Mouse (Mus musculus): ENCODE data around the gene Cplane1. TPM values are rescaled to one million over a fixed set of nuclear protein-coding genes. Genes with fewer than 3 reads are reported as not detected.

Gene Cplane1
- polyA plus RNA-seq, 1 experiment from 2014 or later: 7.0 TPM

Other genes starting within 250 kb of the Cplane1 start
- gene Wdr70, start 69.9 kb upstream of the Cplane1 start, polyA plus RNA-seq (2015; fragmentation: Nextera tagmentation; extraction: Ambion mirVana): 52.5 and 53.8 TPM in 2 replicates
- 17.9 and 18.5 TPM in 2 replicates for gene Nup155, start 59.8 kb upstream of the Cplane1 start, polyA plus RNA-seq (2015; fragmentation: Nextera tagmentation; extraction: Ambion mirVana)

Measured in lung, embryonic 16.5 days (tissue).